Mouse (Mus musculus) thymus, adult 2 months (tissue): ENCODE measurements around the gene Gemin7.

ENCODE experiments used
- CTCF ChIP-seq: fragments of 200-500 bp; IDR thresholded peaks from 2 replicates; pipeline ENCODE4 v1.5.1; 2012; ENCODE audit warnings: mild to moderate bottlenecking, control low read depth, low read length, moderate library complexity, borderline replicate concordance; ENCODE audit not compliant: control insufficient read depth, poor library complexity, insufficient read depth; ENCODE audit errors: extremely low read depth
- POLR2A ChIP-seq: fragments of 200-500 bp; IDR thresholded peaks from 2 replicates; pipeline ENCODE4 v1.6.1; 2012; ENCODE audit warnings: mild to moderate bottlenecking, low read length, control low read depth, moderate library complexity; ENCODE audit not compliant: control insufficient read depth, poor library complexity, insufficient read depth; ENCODE audit errors: extremely low read depth

DNA sequence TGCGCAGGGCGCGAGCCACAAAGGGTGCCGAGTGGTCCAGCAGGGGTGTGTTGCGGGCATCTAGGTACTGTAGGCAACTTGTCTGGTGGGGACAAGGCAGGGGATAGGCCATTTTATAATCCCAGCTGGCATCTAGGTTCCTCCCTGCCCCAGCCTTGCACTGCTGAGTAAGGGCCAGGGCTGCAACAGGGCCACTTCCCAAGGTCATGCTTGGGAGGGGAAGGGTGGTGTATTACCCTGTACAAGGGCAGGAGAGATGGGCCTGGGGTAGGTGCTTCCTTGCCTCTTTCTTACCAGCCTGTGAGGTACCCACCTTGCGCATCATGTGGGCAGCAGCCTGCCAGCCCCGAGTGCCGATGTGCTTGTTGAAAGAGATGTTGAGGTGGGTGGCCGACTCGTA lies 42.7 kb downstream of the Gemin7 start:
- no peak for TF ChIP-seq POLR2A
- TF ChIP-seq CTCF, result no peak
